Mouse (Mus musculus) thymus, adult 2 months (tissue): ENCODE data around the gene Brat1.

Experiments used
- CTCF ChIP-seq: fragments of 200-500 bp; IDR thresholded peaks from 2 replicates; pipeline ENCODE4 v1.5.1; 2012; ENCODE audit warnings: mild to moderate bottlenecking, control low read depth, low read length, moderate library complexity, borderline replicate concordance; ENCODE audit not compliant: control insufficient read depth, poor library complexity, insufficient read depth; ENCODE audit errors: extremely low read depth
- POLR2A ChIP-seq: fragments of 200-500 bp; IDR thresholded peaks from 2 replicates; pipeline ENCODE4 v1.6.1; 2012; ENCODE audit warnings: mild to moderate bottlenecking, low read length, control low read depth, moderate library complexity; ENCODE audit not compliant: control insufficient read depth, poor library complexity, insufficient read depth; ENCODE audit errors: extremely low read depth

DNA sequence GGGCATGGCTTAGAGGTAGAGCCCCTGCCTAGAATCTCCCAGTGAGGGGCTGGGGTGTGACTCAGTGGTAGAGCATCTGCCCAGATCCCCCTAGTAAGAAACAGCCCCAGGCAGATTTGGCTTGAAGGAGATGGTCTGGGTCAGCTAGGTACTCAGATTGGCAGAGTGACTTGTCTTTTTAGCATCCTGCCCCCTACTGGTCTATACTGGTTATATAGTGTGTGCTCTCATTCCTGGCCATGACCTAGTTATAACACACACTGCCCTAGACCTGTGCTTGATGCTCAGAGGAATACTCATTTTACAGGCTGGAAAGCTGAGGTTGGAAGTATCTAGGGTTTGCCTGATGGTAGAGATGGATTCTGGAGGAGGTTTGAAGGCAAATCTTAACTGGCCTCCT, 37.1 kb downstream of the Brat1 start:
- TF ChIP-seq POLR2A (no peak), CTCF (no peak)
